Mouse (Mus musculus) small intestine, adult 2 months (tissue): ENCODE results near the gene Dock9. TPM values are rescaled to one million over a fixed set of nuclear protein-coding genes. Genes with fewer than 3 reads are reported as not detected.
A peak's percentile ranks its signal among the peaks of the same experiment; 100 is the strongest.

Experiments used
- H3K27ac ChIP-seq: fragments of 200-500 bp; 2 replicates; pipeline ENCODE4 v1.5.1; 2012; ENCODE audit warnings: low read depth, low read length, control low read depth, inconsistent platforms; ENCODE audit not compliant: insufficient read depth
- H3K27me3 ChIP-seq: fragments of 200-500 bp; 2 replicates; pipeline ENCODE4 v1.6.1; 2012; ENCODE audit warnings: mild to moderate bottlenecking, moderate library complexity, low read length, inconsistent platforms; ENCODE audit not compliant: control insufficient read depth, insufficient read depth
- H3K36me3 ChIP-seq: fragments of 200-500 bp; 2 replicates; pipeline ENCODE4 v1.6.1; 2012; ENCODE audit warnings: mild to moderate bottlenecking, low read length, control low read depth, inconsistent platforms; ENCODE audit not compliant: control insufficient read depth, insufficient read depth
- H3K4me1 ChIP-seq: fragments of 200-500 bp; 2 replicates; pipeline ENCODE4 v1.6.1; 2012; ENCODE audit warnings: low read length, inconsistent platforms, mixed read lengths; ENCODE audit not compliant: control insufficient read depth, insufficient read depth, insufficient read length
- H3K4me3 ChIP-seq: fragments of 200-500 bp; 2 replicates; pipeline ENCODE4 v1.5.1; 2012; ENCODE audit warnings: low read depth, mild to moderate bottlenecking, control low read depth, inconsistent platforms, low read length, moderate library complexity
- CTCF ChIP-seq: fragments of 200-500 bp; IDR thresholded peaks from 2 replicates; pipeline ENCODE4 v1.5.1; 2012; ENCODE audit warnings: low read depth, mild to moderate bottlenecking, control low read depth, inconsistent platforms, low read length, moderate library complexity, mixed read lengths; ENCODE audit not compliant: insufficient replicate concordance, insufficient read length; ENCODE audit errors: extremely low read depth
- POLR2A ChIP-seq: fragments of 200-500 bp; IDR thresholded peaks from 2 replicates; pipeline ENCODE4 v1.6.1; 2012; ENCODE audit warnings: low read depth, mild to moderate bottlenecking, control low read depth, inconsistent platforms, low read length, moderate library complexity
- WGBS: fragments of 180-500 bp; shearing (Covaris S2); methylation state at CpG from one replicate; pipeline ENCODE4 v1.1.7; 2018; 5-methylcytosine and 5-hydroxymethylcytosine counted together
- polyA plus RNA-seq: library from polyadenylated mRNA; depleted of rRNA; stranded (reverse); fragments of >200 nt; gene quantifications from 2 replicates; pipeline ENCODE4 v1.2.3, GENCODE M21; 2012

The Dock9 gene
- polyA plus RNA-seq, 1 experiment, result 5.7 TPM

DNA sequence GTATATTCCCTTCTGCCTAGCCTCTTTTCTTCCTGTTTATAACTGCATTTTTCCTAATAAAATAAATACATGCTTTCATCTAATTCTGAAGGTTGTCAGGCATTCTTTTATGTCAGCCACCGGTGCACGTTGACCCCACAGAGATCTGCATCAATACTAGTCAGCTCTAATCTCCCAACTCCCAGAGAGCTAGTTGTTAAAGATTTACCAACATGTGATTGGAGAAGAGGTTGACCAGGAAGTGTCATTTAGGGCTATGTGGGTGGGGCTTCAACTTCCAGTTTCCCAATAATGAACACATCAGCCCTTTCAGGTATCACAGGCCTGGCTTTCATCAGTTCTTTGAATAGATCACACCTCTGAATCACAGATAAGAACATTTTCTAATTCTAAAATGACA lies 288.7 kb downstream of the Dock9 start:
- Histone ChIP-seq H3K27ac (peak overlapping the region; percentile 83; the same call in 1 of the 2 replicates), H3K36me3 (no peaks in the 10 kb centered on the region), H3K27me3 (0 out of 2 replicates have a peak, but pooled peaks cover 4% of the 10 kb centered on the region), H3K4me3 (no peak overlapping the region), H3K4me1 (peaks cover 5% of the 10 kb centered on the region)
- TF ChIP-seq POLR2A, result no peak
- no peak for TF ChIP-seq CTCF
- 23% methylated on average over 2 of the region's 2 CpGs for WGBS

DNA sequence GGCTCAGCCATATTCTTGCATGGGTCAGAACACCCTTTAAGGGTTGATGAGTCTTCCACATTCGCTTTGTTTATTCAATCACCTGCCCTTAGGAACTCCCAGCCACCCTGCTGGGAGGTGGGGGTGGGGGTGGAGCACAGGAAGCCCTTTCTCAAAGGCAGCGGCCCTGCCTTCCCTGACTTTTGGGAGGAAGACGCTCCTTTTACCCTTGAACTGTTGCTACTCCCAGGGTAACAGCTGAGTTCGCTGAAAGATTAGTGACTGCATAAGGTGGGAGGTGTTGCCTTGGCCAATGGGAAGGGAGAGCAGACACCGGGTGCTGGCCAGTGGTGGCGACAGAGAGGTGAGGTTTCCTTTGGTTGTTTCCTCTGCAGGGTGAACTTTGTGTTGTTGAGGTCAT lies 291.3 kb downstream of the Dock9 start:
- H3K4me1 ChIP-seq, result peaks cover 7% of the 10 kb centered on the region
- peaks cover 8% of the 10 kb centered on the region; the same call in 1 of the 2 replicates for H3K36me3 ChIP-seq
- H3K27ac ChIP-seq, result peak overlapping the region; percentile 44; the same call in 1 of the 2 replicates
- H3K27me3 ChIP-seq, result 0 out of 2 replicates have a peak, but pooled peaks cover 4% of the 10 kb centered on the region
- WGBS, result 38% methylated on average over 6 of the region's 6 CpGs
- H3K4me3 ChIP-seq, result peak overlapping the region; percentile 24; the same call in 1 of the 2 replicates
- TF ChIP-seq POLR2A, result peak; percentile 17; the same call in 1 of the 2 replicates
- TF ChIP-seq CTCF, result 0 out of 2 replicates have a peak, but pooled peaks have one; percentile 19

DNA sequence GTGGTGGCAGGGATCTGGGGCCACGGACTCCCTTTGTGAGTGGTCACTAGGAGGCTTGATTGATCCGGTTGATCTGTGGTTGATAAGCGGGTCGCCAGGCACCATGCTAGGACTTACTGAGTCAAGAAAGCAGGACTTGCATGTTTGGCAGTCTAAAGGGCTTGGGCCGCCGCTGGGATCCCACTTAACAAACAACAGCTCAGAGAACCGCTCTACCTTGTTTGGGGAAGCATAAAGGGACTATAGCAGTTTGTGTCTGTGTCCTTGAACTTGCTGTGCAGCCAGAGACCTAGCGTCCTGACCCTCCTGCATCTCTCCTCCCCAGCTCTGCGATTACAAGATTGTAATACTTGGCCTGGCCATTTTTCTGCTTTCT lies 292.2 kb downstream of the Dock9 start:
- H3K4me1 ChIP-seq, result peaks cover 11% of the 10 kb centered on the region
- peak overlapping the region; percentile 69 for H3K4me3 ChIP-seq
- WGBS, result 54% methylated on average over 9 of the region's 9 CpGs
- 0 out of 2 replicates have a peak, but pooled peaks cover 4% of the 10 kb centered on the region for H3K27me3 ChIP-seq
- H3K27ac ChIP-seq, result peak overlapping the region; percentile 44
- TF ChIP-seq POLR2A (no peak), CTCF (no peak)
- H3K36me3 ChIP-seq, result peaks cover 17% of the 10 kb centered on the region

DNA sequence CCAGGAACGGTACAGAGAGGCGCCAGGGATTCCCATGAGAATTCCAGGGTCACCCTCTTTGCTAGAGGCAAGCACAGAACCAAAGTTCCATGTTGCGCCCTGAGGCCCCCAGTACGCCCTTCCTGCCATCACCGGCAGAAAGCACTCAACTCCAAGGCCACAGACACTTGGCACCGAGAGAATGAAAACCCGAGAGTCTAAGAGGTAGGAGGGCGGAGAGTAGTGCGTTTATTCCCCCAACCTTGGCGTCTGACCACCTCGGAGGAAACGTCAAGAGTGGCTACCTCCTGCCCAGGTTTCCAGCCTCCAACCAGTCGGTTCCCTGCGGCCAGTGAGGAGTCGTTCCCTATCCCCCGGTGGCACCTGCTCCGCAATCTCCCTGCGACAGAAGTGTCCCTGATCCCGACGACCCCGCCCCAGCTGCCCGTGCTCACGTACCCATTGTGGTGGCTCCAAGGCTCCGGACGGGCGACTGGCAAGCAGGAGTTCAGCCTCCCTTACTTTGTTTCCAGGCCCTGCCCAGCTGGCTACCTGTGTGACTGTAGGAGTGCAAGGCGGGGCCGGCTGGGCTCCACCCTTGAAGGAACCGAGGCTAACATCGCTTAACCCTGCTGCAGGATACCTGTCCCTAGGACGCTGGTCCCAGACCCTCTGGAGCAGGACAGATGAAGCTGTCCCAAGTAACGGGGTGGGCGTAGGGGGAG lies 292.7 kb downstream of the Dock9 start, which contains the start of gene Slc15a1:
TSS of gene Slc15a1 (minus strand) at position 472 of the 704 bp plus-strand sequence.
- Histone ChIP-seq H3K4me1 (peaks cover 12% of the 10 kb centered on the region), H3K27me3 (0 out of 2 replicates have a peak, but pooled peaks cover 4% of the 10 kb centered on the region), H3K27ac (peak within 1 kb of the TSS; percentile 76), H3K4me3 (peak within 1 kb of the TSS; percentile 69), H3K36me3 (peaks cover 21% of the 10 kb centered on the region)
- no peak for TF ChIP-seq CTCF
- TF ChIP-seq POLR2A, result peak; percentile 96
- 15% methylated on average over 33 of the region's 33 CpGs for WGBS

DNA sequence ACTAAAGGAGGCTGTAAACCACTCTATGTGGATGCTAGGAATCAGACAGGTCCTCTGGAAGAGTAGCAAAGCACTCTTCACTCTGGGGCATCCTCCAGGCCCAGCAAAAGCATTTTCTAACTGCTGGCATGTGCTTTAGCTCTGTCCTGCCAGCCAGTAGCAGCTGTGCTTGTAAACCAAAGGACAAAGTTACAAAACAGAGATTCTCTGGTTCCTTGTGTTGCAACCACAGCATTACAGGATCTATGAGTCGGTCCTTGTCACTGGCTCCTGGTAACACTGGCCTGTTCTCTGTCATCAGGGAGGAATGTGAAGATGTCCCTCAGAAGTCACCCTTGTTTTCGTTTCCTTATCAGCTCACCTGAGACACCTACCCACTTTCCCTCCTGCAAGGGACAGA lies 297.1 kb downstream of the Dock9 start:
- H3K36me3 ChIP-seq, result peaks cover 32% of the 10 kb centered on the region
- H3K27ac ChIP-seq, result peak overlapping the region; percentile 87
- no peak for TF ChIP-seq CTCF
- TF ChIP-seq POLR2A, result no peak
- 0 out of 2 replicates have a peak, but pooled peaks cover 2% of the 10 kb centered on the region for H3K27me3 ChIP-seq
- 48% methylated on average over 2 of the region's 2 CpGs for WGBS
- H3K4me1 ChIP-seq, result peaks cover 18% of the 10 kb centered on the region; the same call in 1 of the 2 replicates
- peak overlapping the region; percentile 32; the same call in 1 of the 2 replicates for H3K4me3 ChIP-seq

DNA sequence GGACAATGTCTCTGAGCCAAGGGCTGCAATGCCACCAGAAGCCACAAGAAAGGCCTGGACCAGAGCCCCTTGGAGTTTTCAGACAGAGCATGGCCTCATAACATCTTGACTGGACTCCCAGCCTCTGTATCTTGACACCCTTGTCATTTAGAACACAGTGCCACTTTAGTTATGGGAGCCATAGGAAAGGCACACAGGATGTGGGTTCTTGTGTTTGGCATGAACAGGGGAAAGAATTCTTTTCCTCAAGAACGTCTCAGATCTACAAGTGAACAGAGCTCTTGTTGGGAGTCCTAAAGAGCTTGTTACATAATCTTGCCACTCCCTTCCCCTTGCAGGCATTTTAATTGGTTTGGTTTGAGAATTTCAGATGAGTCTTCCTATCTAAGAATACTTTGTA lies 297.9 kb downstream of the Dock9 start:
- Histone ChIP-seq H3K27me3 (no peaks in the 10 kb centered on the region), H3K27ac (peak overlapping the region; percentile 87), H3K4me3 (no peak overlapping the region), H3K36me3 (peaks cover 32% of the 10 kb centered on the region), H3K4me1 (peaks cover 20% of the 10 kb centered on the region; the same call in 1 of the 2 replicates)
- TF ChIP-seq CTCF (no peak), POLR2A (no peak)
- WGBS, result 63% methylated on average over 1 of the region's 1 CpGs

DNA sequence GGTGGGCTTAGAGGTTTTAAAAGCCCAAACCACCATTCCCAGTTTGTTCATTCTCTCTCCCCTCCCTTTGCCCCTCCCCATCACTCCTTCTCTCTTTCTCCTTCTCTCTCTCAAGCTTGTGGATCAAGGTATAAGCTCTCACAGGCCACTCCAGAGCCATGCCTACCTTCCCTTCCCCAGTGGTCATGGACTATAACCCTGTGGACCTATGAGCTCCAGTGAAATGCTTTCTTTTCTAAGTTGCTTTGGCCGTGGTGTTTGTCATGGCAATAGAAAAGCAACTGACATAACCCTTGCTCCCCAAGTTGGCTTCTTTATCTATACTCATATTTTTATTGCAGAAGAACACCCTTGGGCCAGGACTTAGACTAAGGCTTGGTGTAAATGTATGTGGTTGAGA lies 299.8 kb downstream of the Dock9 start:
- Histone ChIP-seq H3K36me3 (peaks cover 41% of the 10 kb centered on the region), H3K27ac (peak overlapping the region; percentile 82), H3K4me1 (peaks cover 25% of the 10 kb centered on the region), H3K4me3 (no peak overlapping the region; the same call in 1 of the 2 replicates), H3K27me3 (no peaks in the 10 kb centered on the region)
- WGBS, result 26% methylated on average over 1 of the region's 1 CpGs
- TF ChIP-seq CTCF (no peak), POLR2A (no peak)
